Mouse (Mus musculus): Measurements from ENCODE around the gene Auts2.

Auts2 gene

DNA sequence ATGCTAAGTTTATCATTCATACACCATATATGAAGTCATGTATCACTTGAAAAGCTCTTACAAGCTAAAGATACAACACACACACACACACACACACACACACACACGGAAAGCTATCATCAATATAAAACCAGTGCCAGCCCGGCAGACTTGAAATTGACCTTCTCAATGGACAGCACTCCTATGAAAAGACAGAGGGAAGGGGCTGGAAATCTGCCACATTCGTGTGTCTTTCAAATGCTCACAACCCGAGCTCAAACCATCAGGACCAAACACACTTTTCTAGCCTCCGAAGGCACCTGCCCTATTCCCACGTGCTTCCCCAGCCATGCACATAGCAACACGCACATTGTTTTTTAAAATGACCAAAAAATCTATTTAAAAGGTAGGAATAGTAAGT is 308.7 kb downstream of the Auts2 start:
- no peak for DNase-seq

DNA sequence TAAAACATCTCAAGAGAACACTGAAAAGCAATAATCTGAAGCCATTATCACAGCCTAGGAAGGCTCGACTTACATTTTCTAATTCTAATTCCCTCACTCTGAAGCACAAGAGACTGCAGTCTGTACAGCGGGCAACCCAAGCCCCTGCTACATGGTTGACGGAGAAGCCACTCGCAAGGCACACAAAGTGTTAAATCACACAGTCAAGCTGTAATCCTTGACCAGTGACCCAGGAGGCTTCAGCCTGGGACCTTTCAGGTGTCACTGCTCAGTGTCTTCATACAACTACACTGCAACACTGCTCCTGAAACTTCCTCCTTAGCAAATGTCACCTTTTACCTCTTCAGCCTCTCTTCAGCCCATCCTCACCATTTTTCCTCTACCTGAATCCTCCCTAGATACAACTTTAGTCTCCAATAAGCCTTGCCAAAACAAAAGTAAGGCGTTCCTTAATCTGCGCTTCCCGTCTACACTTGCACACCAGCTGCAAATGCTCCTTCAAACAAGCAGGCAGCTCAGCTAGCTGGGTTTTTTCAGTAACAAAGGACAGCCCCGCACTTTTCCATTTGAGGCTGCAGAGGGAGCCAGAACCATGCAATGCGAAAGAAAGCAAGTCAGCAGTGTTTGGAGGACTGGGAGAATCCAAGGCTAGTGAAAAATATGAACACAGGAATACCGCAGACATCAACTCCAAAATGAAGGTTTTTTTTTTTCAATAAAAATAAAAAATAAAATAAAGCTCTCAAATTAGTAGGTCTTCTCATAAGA is 311.7 kb downstream of the Auts2 start:
- DNase-seq: peak; percentile 69

DNA sequence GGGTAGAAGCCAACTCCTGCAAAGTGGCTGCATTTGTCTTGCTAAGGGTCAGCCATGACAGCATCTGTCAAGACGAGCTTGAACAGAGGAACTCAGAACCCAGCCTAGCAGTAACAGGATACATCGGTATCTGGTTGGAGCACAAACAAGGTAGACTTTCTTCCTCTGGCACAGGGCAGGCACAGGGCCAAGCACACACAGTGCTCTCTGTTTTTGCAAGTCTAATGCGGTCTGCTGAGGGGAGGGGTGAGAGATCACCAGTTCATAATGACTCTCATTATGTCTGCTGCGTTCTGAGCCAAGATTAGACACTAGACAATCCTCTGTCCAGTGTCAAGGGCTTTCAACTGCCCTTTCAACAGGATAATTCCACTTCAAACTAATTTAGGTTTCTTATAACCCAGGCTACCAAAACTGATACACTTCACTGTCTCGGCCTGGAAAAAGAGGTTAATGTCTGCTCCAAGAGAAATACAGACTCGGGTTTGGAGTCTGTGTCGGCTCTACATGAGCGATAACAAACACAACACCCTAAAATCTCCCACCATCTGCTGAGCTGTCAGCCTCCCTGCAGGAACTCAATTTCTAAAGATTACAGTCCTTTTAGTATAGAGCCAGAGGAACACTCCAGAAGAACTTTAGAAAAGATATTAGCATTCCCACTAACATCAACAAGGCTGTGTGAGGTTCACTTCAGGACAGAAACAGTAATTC is 313.3 kb downstream of the Auts2 start:
- DNase-seq: peak; percentile 89

DNA sequence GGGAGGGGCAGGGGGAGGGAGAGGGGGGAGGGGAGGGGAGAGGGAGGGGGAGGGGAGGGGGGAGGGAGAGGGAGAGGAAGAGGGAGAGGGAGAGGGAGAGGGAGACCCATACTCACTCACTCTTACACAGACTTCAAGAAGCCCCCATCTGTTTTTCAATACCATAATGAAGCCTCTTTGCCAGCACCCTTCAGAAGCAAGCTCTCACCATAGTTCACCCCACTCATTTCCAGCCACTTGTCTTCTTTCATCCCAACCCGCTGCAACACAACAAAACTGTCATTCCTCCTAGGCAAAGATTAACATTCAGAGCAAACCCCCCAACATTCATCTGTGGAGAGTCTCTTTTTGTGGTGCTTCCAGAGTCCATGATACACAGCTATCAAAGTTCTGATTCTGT is 314.1 kb downstream of the Auts2 start:
- no peak for DNase-seq

DNA sequence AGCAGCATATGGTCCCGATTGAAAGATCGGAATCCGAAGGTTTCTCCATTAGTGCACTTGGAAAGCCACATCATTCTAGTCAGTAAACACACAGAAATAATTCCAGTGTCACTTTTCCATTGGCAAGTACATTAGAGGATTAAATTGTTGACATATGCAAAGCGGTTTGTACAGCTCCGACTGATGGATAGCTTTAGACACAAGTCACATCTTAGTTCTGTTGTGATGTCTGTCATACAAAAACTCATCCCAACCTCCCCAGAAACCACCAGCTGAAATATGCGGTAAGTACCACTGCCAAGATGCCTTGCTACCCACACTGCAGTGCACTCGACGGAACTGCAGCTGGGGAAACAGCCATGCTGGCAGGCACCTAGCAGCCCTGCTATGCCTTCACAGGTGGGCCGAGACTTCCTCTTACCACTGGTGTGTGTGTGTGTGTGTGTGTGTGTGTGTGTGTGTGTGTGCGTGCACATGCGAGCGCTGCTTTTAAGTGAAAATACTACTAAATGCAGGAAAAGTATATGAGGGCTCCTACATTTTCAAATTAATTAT is 322.7 kb downstream of the Auts2 start:
- DNase-seq: no peak

DNA sequence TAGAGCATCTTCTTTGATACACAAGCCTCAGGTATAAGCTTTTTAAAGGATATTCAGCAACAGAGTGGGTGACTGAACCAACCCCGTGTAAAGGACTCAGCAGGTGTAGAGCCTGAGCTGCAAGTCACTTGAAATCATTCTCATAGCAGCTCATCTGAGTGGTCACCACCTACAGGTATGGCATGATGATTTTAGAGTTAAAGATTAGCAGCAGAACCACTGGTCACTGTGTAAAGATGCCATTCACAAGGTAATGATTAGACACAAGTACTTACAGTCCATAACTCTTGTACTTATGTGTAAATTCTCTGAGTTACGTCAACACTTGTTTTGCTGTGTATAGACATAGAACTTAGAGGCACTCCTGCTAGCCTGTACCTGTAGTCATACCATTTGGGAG is 327.0 kb downstream of the Auts2 start:
- no peak for DNase-seq

DNA sequence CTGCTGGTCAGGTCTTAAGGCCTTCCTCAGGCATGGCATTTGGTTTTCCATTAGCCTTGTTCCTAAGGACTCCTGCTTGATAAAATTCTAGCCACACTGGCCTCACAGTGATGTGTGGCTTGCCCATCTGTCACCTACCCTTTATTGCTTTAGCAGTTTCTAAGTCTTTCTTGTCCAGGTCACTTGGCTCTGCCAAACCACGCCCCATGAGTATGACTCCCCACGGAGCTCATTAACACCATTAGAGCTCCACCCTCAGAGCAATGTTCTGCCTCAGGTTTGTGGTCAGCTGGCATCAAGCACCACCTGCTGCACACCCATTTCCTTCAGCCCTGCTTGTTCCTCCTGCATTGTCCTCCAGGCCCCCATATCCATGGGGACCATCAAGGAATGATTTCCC is 330.7 kb downstream of the Auts2 start:
- no peak for DNase-seq

DNA sequence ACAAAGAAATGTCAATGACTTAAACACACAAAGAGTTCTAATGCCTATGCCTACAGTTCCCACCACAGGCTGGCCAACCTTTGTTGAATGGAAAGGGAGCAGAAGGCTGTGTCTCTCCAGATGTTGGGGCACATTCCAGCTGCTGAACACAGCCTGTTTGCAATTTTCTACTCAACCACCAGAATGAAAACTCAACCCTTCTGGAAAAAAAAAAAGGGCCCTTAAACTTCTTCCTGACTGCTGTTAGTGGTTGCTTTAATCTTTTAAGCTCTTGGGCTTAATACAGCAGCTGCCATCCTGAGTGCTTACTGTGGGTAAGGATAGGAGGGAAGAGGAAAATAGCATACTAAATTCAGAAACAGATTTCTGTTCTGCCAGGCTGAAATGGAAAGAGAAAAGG is 333.4 kb downstream of the Auts2 start:
- no peak for DNase-seq

DNA sequence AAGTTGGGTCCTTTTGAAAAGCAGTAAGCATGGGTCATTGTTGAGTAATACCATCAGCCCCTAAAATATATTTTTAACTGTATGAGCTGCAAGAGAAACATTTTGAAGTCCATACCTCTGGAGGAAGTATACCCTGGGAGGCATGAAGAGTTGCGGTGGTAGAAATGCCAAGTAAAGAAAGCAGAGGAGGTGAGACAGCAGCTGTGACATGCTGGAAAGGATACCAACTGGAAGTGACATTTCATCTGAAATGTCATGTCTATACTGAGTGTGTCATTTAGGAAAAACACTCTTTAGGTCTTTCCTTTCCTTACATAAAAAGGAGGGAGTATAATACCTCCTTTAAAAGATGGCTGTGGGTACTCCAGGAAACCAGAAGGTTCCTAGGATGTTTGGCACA is 336.9 kb downstream of the Auts2 start:
- DNase-seq: no peak

DNA sequence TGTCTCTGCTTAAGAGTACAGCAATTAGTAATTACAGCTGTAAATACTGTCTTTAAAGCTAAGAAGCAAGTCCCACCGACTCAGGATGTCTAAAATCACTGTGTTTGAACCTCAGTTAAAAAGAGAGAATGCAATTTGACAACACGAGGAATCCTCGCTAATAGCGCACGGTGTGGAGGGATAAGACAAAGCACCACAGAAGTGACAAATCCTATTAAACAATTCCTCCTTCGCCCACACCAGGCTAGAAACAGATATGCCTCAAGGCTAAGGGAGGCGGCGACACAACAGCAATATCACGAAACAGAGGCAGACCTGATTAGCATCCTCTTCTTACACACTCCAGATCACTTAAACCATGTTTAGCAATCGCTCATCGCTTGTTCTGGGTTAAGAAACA is 339.3 kb downstream of the Auts2 start:
- DNase-seq: no peak

DNA sequence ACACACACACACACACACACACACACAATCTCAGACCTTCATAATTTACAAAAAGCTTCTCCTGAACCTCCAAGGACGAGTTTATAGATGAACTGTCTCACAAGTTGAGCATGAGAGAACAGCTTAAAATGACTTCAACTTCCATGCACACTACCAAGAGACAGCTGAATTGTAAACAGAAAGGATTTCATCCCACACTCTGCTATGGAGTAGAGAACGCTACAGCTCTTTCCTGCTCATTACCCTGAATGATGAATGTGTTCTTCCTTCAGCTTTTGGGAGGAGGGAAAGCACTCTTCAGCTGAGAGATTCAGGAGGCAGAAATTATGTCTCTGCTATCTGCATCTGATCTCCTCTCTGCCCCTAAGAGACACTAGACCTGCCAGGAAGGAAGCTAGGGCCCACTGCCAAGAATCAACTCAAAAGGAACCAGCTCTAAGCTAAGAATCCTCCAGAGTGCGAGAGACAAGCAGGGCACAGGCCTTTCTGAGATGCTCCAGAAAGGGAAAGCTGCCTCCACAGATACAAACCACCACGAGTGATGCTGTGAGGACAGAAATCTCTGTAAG is 342.0 kb downstream of the Auts2 start:
- DNase-seq: no peak

DNA sequence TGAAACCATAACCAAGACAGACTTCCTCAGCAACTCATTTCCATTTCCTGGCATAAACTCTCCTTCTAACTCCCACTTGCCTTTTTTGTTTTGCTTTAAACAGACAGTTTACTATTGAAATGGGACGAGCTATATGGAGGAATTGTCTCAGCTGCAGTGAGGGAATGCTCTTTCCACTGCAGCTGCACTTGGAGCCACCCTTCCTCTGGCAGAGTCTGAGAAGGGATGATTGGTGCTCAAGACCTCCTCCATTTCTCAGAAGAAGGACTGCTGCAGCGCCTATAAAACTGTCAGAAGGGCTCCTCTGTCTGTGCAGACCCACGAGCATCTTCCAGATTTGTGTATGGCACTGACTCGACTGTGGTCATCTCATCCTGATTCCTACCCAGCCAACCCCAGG is 342.5 kb downstream of the Auts2 start:
- peak; percentile 12 for DNase-seq

DNA sequence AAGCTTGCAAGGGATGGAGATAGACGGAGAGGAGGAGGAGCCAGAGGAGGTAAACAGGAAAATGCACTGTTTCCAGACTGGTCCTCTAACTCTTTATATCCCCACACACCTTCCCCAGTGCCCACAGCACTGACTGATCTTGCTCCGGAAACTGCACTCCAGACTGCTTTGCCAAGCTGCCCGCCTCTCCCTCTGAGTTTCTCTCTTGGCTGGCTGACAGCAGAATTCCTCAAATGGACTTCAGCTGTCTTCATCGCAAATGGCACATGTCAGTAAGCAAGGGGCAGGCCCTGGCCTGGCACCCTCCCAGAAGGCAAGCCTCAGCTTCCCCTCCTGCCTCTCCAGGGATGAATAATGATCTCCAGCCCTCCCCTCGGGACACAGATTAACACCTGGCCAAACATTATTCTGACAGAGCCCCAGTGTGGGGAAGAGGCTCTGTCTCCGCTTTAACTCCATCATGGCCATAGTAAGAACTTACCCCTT is 348.1 kb downstream of the Auts2 start:
- no peak for DNase-seq

DNA sequence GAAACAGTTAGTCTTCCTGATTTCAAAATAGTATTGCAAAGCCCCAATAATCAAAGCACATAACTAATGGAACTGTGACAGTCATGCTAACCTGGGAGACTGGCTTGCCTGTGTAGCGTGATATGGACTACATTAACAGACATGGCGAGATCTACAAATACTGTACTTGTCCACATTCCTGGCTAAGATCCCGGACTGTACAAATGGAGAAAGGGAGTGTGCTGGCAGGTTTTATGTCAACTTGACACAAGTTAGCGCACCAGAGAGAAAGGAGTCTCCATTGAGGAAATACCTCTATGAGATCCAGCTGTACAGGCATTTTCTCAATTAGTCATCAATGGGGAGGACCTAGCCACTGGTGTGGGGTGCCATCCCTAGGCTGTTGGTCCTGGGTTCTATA is 353.0 kb downstream of the Auts2 start:
- no peak for DNase-seq

DNA sequence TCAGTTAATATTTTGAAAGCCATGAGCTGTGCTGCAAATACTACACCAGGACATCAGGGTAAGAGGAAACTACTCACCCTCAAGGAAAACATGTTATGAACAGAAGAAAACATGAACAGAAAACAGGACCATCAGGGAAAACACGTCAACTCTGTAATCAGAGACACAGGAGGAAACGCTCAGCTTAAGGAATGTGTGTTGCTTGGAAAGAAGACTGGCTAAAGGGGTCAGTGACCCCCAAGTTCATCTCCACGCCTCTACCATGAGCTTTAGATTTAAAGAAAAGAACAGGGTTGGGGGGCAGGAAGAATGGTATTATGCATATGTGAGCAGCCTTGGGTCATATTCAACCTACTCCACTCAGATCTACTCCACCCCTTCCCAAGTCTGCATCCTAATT is 356.5 kb downstream of the Auts2 start:
- no peak for DNase-seq

DNA sequence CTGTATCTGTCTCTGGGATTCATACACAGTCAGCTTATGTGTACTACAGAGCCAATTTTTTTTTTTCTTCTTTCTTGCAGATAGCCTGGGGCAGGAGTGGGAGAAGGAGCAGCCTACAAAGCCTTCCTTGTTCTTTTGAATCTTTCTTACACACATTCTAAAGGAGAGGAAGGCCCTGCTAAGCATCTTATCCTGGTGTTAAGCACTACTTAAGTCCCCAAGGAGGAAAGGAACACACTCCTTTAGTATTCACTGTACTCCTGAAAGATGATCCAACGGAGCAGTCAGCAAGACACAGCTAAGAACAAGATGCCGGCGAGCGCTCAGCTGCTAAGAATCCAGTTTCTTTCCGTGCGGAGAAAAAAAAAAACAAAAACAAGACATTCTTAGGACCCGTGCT is 356.9 kb downstream of the Auts2 start:
- DNase-seq: no peak

DNA sequence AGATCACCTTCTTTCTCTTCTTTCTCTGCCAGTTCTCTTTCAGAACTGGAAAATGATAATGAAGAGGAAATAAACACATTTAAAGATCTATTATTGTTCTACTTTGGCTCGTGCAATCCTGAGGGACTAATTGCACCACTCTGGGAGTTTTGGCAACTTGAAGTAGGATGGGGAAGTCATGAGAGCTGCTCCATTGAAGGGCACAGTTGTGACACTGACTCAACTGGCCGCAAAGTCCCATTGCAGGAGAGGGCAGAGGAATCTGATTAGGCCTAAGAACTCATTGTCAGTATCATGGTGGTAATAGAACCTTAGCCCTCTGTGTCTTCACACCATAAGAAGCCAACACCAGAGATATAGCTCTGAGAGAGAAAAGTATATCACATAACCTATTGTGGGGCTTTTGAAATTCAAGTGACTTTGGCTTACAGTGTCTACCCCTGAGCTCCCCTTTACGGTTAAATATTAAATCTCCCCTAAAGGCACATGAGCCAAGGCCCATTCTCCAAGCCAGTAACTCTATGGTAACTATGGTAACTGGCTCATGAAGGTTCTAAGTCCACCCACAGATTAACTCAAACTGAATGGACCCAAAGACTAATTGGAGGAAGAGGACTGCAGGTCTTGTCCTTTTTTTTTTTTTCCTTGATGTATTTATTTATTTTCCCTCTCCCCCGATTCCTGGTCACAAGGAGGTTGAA is 358.6 kb downstream of the Auts2 start:
- no peak for DNase-seq

DNA sequence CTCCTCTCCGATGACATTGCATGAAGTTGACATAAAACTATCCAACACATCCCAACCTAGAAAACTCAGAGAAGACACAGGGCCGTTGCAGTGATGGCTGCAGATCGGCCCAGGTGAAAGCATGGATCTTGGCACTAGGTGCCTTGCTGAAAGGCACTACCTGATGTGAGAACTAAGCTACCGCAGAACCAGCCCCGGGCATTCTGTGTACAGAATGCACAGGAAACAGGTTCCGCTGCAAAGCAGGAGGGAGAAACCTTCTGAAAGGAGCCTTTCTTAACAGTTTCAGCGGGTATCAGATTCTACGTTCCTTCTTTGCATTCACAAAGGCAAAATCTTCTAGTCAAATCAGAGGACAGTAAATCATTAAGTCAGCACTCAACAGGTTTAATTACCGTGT is 361.1 kb downstream of the Auts2 start:
- DNase-seq: no peak

DNA sequence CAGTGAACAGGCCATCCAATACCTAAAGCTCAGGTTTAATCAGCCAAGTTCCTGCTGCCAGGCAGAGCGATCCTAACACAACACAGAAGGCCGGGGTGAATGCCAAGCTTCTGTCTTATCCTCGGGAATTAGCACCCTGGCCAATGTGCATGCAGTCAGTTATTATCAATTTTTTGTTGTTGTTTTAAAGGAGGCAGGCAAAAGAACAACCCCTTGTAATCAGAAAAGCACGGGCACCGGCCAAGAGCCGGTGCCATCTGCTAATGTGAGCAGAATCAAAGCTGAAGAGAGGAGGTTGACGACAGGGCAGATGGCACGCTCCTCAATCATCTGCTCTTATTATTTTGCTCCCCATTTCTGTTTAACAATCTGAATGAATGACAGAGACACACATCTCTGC is 373.1 kb downstream of the Auts2 start:
- peak; percentile 90 for DNase-seq

DNA sequence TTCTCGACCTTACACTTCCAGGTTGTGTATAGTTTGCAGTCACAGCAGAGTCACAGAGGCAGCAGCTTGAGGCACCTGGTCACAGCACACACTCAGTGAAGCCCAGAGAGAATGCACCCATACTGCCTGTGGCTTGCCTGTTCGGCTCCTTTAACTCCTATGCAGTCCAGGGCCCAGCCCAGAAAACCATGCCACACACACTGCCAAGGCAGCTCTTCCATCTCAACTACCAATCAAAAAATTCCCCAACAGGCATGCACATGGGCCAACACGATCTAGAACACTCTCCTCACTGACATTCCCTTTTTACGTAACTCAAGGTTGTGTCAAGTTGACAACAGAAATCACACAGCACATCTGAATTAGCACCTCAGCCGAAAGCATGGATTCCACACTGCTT is 374.3 kb downstream of the Auts2 start:
- DNase-seq: no peak

DNA sequence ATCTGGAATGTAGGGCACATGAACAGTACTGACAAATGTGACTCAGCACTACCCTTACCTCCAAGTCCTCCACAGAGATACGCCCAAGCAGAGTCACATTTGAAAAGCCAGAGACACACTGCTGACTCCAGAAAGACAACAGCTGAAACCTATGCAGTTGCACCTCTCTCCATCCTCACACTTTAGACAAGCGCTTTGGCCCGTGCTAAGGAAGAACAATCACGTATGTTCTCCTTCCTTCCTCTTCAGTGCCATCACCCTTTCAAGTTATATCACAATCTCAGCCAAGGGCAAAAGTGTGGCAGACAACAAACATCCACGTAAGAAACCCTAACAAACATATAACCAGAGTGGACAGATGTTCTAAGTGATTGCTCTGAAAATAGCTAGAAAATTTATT is 374.9 kb downstream of the Auts2 start:
- no peak for DNase-seq

DNA sequence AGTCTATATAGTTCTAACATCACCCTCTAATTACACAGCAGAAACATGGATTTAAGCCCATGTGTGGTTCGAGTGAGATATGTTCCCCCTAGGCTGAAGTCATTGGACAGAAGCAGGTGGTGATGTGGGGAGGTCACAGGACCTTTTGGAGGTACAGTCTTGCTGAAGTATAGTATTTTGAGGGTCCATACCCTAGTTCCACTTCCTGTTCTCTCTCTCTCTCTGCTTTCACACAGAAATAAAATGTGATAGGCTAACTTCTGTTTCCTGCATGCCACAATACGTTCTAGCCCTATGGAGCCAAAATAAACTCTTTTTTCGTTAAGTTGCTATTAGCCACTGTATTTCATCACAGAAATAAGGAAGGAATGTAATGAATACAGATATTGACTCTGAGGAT is 376.6 kb downstream of the Auts2 start:
- DNase-seq: no peak

DNA sequence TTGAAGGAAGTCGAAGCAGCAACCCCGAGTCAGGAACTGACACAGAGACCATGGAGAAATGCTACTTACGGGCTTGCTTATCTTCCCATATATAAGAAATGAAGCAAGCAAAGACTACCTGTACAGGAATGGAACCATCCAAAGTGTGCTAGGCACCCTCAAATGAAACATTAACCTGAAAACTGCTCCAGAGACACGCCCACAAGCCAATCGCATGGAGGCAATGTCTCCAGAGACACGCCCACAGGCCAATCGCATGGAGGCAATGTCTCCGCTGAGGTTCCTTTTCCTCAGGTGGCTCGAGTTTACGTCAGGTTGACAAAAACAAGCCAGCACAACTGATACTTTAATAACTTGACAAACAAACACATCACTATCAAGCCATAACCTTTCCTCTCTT is 379.2 kb downstream of the Auts2 start:
- no peak for DNase-seq

DNA sequence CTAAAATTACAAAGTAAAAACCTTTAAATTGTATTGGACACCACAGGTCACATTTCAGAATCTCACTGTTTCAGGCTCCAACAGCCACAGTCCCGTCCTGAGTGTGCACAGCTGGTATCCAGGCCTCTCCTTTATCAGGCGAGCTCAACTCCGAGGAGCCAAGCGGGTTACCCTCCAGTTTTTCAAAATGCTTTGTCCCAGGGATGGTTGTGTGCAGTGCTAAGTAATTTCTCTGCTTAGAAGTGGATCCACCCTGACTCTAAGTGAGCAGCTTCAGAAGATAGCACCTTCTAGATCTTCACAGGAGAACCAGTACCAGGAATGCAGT is 381.0 kb downstream of the Auts2 start:
- no peak for DNase-seq
